Mouse (Mus musculus) cerebellum, postnatal 25 days (tissue): Measurements from ENCODE around the gene Btbd35f29.
"Not testable (repeated sequence)": the region's sequence is repeated elsewhere in the genome, so short reads cannot be mapped to it uniquely, and the experiment has no call there.

Experiments
- DNase-seq, 2 experiments: peaks; one replicate each; pipeline ENCODE4 v3.0.0; 2021; ENCODE audit warnings: mixed read lengths in 2 of 2

Gene Btbd35f29

GRCm38 (mm10) chrX:31117374-31117773 is at the start of gene Btbd35f29:
Gene Btbd35f29 (plus strand): TSS chrX:31117674.
- not testable (repeated sequence) for DNase-seq

GRCm38 (mm10) chrX:31141416-31141815 is 23.9 kb downstream of the Btbd35f29 start:
- DNase-seq = not testable (repeated sequence)

GRCm38 (mm10) chrX:31145144-31145543 is 27.7 kb downstream of the Btbd35f29 start:
- DNase-seq = not testable (repeated sequence)

GRCm38 (mm10) chrX:31145835-31146234 is 28.4 kb downstream of the Btbd35f29 start:
- not testable (repeated sequence) for DNase-seq

GRCm38 (mm10) chrX:31158534-31159085 is 41.1 kb downstream of the Btbd35f29 start:
- DNase-seq = not testable (repeated sequence)

GRCm38 (mm10) chrX:31159450-31160322 is 42.2 kb downstream of the Btbd35f29 start:
- DNase-seq = not testable (repeated sequence)

- DNase-seq = not testable (repeated sequence)
Measured at GRCm38 (mm10) chrX:31160554-31160953, 43.1 kb downstream of the Btbd35f29 start.

- DNase-seq = not testable (repeated sequence)
Measured at GRCm38 (mm10) chrX:31162638-31163037, 45.2 kb downstream of the Btbd35f29 start.

- not testable (repeated sequence) for DNase-seq
Measured at GRCm38 (mm10) chrX:31165193-31165592, 47.7 kb downstream of the Btbd35f29 start.
